Mouse (Mus musculus) hindbrain, embryonic 15.5 days (tissue): ENCODE measurements around the gene Actl6a. TPM values are rescaled to one million over a fixed set of nuclear protein-coding genes. Genes with fewer than 3 reads are reported as not detected.
"Not testable (repeated sequence)": the region's sequence is repeated elsewhere in the genome, so short reads cannot be mapped to it uniquely, and the experiment has no call there.

Experiments
- ATAC-seq: fragments of 200-750 bp; cut with Nextera tagmentation; 2 replicates; pipeline ENCODE4 v1.8.0; 2017; ENCODE audit warnings: low read depth, moderate number of reproducible peaks, moderate TSS enrichment; ENCODE audit not compliant: low FRiP score
- H3K27ac ChIP-seq: fragments of 300-500 bp; sonication (generic); replicated peaks from 2 replicates; pipeline ENCODE4 v1.5.1; 2015; ENCODE audit warnings: mild to moderate bottlenecking, inconsistent platforms
- H3K27me3 ChIP-seq: fragments of 300-500 bp; sonication (generic); 2 replicates; pipeline ENCODE4 v1.6.1; 2015; ENCODE audit warnings: control low read depth, inconsistent platforms
- H3K36me3 ChIP-seq: fragments of 300-500 bp; sonication (generic); 2 replicates; pipeline ENCODE4 v1.6.1; 2015; ENCODE audit warnings: control low read depth, inconsistent platforms
- H3K4me1 ChIP-seq: fragments of 300-500 bp; sonication (generic); replicated peaks from 2 replicates; pipeline ENCODE4 v1.6.1; 2015; ENCODE audit warnings: control low read depth, inconsistent platforms
- H3K4me2 ChIP-seq: fragments of 300-500 bp; sonication (generic); 2 replicates; pipeline ENCODE4 v1.6.1; 2015; ENCODE audit warnings: moderate library complexity, mild to moderate bottlenecking, inconsistent platforms
- H3K4me3 ChIP-seq: fragments of 300-500 bp; sonication (generic); 2 replicates; pipeline ENCODE4 v1.5.1; 2015; ENCODE audit warnings: mild to moderate bottlenecking, inconsistent platforms
- H3K9ac ChIP-seq: fragments of 300-500 bp; sonication (generic); 2 replicates; pipeline ENCODE4 v1.6.1; 2015; ENCODE audit warnings: inconsistent platforms
- H3K9me3 ChIP-seq: fragments of 300-500 bp; sonication (generic); 2 replicates; pipeline ENCODE4 v1.6.1; 2016; ENCODE audit warnings: control low read depth, inconsistent platforms
- WGBS: fragments of 180-500 bp; shearing (Covaris S2); methylation state at CpG from one replicate; pipeline ENCODE4 v1.1.7; 2015; 5-methylcytosine and 5-hydroxymethylcytosine counted together
- polyA plus RNA-seq: library from polyadenylated mRNA; unstranded; fragments of >200 nt; fragmentation: Nextera tagmentation; extraction: Ambion mirVana; gene quantifications from 2 replicates; pipeline ENCODE4 v1.2.1, GENCODE M21; 2015

Actl6a gene
- 63.2 and 68.9 TPM in 2 replicates for polyA plus RNA-seq

GRCm38 (mm10) chr3:32705647-32706348, at the start of gene Actl6a:
Gene Actl6a (plus strand): TSS chr3:32706298.
- not testable (repeated sequence) for H3K27ac ChIP-seq, H3K9ac ChIP-seq, H3K4me3 ChIP-seq, H3K9me3 ChIP-seq, H3K36me3 ChIP-seq, ATAC-seq, H3K4me2 ChIP-seq, H3K27me3 ChIP-seq
- H3K4me1 ChIP-seq, result peaks cover 12% of the 10 kb centered on the region
- 85% methylated on average over 9 of the region's 9 CpGs for WGBS

- 75% methylated on average over 10 of the region's 10 CpGs for WGBS
- H3K27me3 ChIP-seq, result no peaks in the 10 kb centered on the region
- H3K4me3 ChIP-seq, result no peak overlapping the region
- no peak overlapping the region for H3K27ac ChIP-seq
- no peaks in the 10 kb centered on the region for H3K36me3 ChIP-seq
- H3K4me1 ChIP-seq, result no peaks in the 10 kb centered on the region
- no peak overlapping the region for H3K9ac ChIP-seq
- H3K9me3 ChIP-seq, result no peaks in the 10 kb centered on the region
- no peak for ATAC-seq
- H3K4me2 ChIP-seq, result no peak overlapping the region
Observed at GRCm38 (mm10) chr3:32656398-32656994, 49.6 kb upstream of the Actl6a start.

- H3K36me3 ChIP-seq, result no peaks in the 10 kb centered on the region
- H3K4me2 ChIP-seq, result no peak overlapping the region
- H3K4me3 ChIP-seq, result no peak overlapping the region
- ATAC-seq, result no peak
- no peaks in the 10 kb centered on the region for H3K4me1 ChIP-seq
- H3K27me3 ChIP-seq, result no peaks in the 10 kb centered on the region
- H3K27ac ChIP-seq, result no peak overlapping the region
- no peak overlapping the region for H3K9ac ChIP-seq
- whole genome bisulfite sequencing, result 82% methylated on average over 7 of the region's 7 CpGs
- no peaks in the 10 kb centered on the region for H3K9me3 ChIP-seq
Observed at GRCm38 (mm10) chr3:32658401-32658800, 47.7 kb upstream of the Actl6a start.

GRCm38 (mm10) chr3:32658821-32659220, 47.3 kb upstream of the Actl6a start:
- no peak for ATAC-seq
- H3K36me3 ChIP-seq, result no peaks in the 10 kb centered on the region
- no peak overlapping the region for H3K9ac ChIP-seq
- H3K9me3 ChIP-seq, result no peaks in the 10 kb centered on the region
- no peak overlapping the region for H3K4me2 ChIP-seq
- H3K4me1 ChIP-seq, result no peaks in the 10 kb centered on the region
- 87% methylated on average over 16 of the region's 16 CpGs for WGBS
- H3K27me3 ChIP-seq, result no peaks in the 10 kb centered on the region
- no peak overlapping the region for H3K4me3 ChIP-seq
- no peak overlapping the region for H3K27ac ChIP-seq

- no peak overlapping the region for H3K27ac ChIP-seq
- no peak for ATAC-seq
- no peaks in the 10 kb centered on the region for H3K4me1 ChIP-seq
- no peaks in the 10 kb centered on the region for H3K27me3 ChIP-seq
- no peak overlapping the region for H3K4me2 ChIP-seq
- H3K9ac ChIP-seq, result no peak overlapping the region
- H3K36me3 ChIP-seq, result no peaks in the 10 kb centered on the region
- 84% methylated on average over 2 of the region's 2 CpGs for WGBS
- H3K9me3 ChIP-seq, result no peaks in the 10 kb centered on the region
- H3K4me3 ChIP-seq, result no peak overlapping the region
Observed at GRCm38 (mm10) chr3:32659506-32659905, 46.6 kb upstream of the Actl6a start.

- 54% methylated on average over 8 of the region's 8 CpGs for WGBS
- Histone ChIP-seq H3K36me3 (no peaks in the 10 kb centered on the region), H3K27me3 (no peaks in the 10 kb centered on the region), H3K9ac (no peak overlapping the region), H3K9me3 (no peaks in the 10 kb centered on the region), H3K4me3 (no peak overlapping the region), H3K27ac (no peak overlapping the region), H3K4me1 (no peaks in the 10 kb centered on the region), H3K4me2 (no peak overlapping the region)
- no peak for ATAC-seq
Observed at GRCm38 (mm10) chr3:32660276-32660675, 45.8 kb upstream of the Actl6a start.

GRCm38 (mm10) chr3:32660831-32661555, 45.1 kb upstream of the Actl6a start:
- WGBS, result 67% methylated on average over 8 of the region's 8 CpGs
- no peaks in the 10 kb centered on the region for H3K27me3 ChIP-seq
- no peaks in the 10 kb centered on the region for H3K36me3 ChIP-seq
- ATAC-seq, result no peak
- H3K4me3 ChIP-seq, result no peak overlapping the region
- H3K27ac ChIP-seq, result no peak overlapping the region
- H3K9ac ChIP-seq, result no peak overlapping the region
- H3K4me1 ChIP-seq, result no peaks in the 10 kb centered on the region
- H3K9me3 ChIP-seq, result no peaks in the 10 kb centered on the region
- no peak overlapping the region for H3K4me2 ChIP-seq

GRCm38 (mm10) chr3:32661556-32661930, 44.6 kb upstream of the Actl6a start:
- no peak overlapping the region for H3K27ac ChIP-seq
- no peaks in the 10 kb centered on the region for H3K9me3 ChIP-seq
- ATAC-seq, result no peak
- no peaks in the 10 kb centered on the region for H3K4me1 ChIP-seq
- 96% methylated on average over 3 of the region's 3 CpGs for WGBS
- H3K9ac ChIP-seq, result no peak overlapping the region
- H3K27me3 ChIP-seq, result no peaks in the 10 kb centered on the region
- H3K36me3 ChIP-seq, result no peaks in the 10 kb centered on the region
- no peak overlapping the region for H3K4me3 ChIP-seq
- H3K4me2 ChIP-seq, result no peak overlapping the region

GRCm38 (mm10) chr3:32668256-32668959, 37.7 kb upstream of the Actl6a start:
- no peak overlapping the region for H3K4me3 ChIP-seq
- H3K27ac ChIP-seq, result no peak overlapping the region
- H3K9ac ChIP-seq, result no peak overlapping the region
- H3K4me2 ChIP-seq, result no peak overlapping the region
- ATAC-seq, result no peak
- no peaks in the 10 kb centered on the region for H3K27me3 ChIP-seq
- H3K4me1 ChIP-seq, result no peaks in the 10 kb centered on the region
- H3K9me3 ChIP-seq, result no peaks in the 10 kb centered on the region
- WGBS, result 84% methylated on average over 9 of the region's 9 CpGs
- H3K36me3 ChIP-seq, result no peaks in the 10 kb centered on the region

- Histone ChIP-seq H3K9me3 (no peaks in the 10 kb centered on the region), H3K9ac (no peak overlapping the region), H3K27me3 (no peaks in the 10 kb centered on the region), H3K4me2 (no peak overlapping the region), H3K4me1 (no peaks in the 10 kb centered on the region), H3K27ac (no peak overlapping the region), H3K4me3 (no peak overlapping the region), H3K36me3 (no peaks in the 10 kb centered on the region)
- 75% methylated on average over 6 of the region's 6 CpGs for WGBS
- no peak for ATAC-seq
Observed at GRCm38 (mm10) chr3:32669211-32669610, 36.9 kb upstream of the Actl6a start.

GRCm38 (mm10) chr3:32670196-32670595, 35.9 kb upstream of the Actl6a start:
- 95% methylated on average over 4 of the region's 4 CpGs for WGBS
- ATAC-seq, result no peak
- no peaks in the 10 kb centered on the region for H3K27me3 ChIP-seq

GRCm38 (mm10) chr3:32673151-32673550, 32.9 kb upstream of the Actl6a start:
- no peak for ATAC-seq
- no peaks in the 10 kb centered on the region for H3K9me3 ChIP-seq
- H3K9ac ChIP-seq, result no peak overlapping the region
- no peak overlapping the region for H3K4me2 ChIP-seq
- no peaks in the 10 kb centered on the region for H3K4me1 ChIP-seq
- no peaks in the 10 kb centered on the region for H3K27me3 ChIP-seq
- H3K36me3 ChIP-seq, result no peaks in the 10 kb centered on the region
- H3K4me3 ChIP-seq, result no peak overlapping the region
- H3K27ac ChIP-seq, result no peak overlapping the region

More at GRCm38 (mm10) chr3:32670196-32670595, 35.9 kb upstream of the Actl6a start:
- Histone ChIP-seq H3K9ac (no peak overlapping the region), H3K4me3 (no peak overlapping the region), H3K4me2 (no peak overlapping the region), H3K4me1 (no peaks in the 10 kb centered on the region), H3K27ac (no peak overlapping the region), H3K36me3 (no peaks in the 10 kb centered on the region), H3K9me3 (no peaks in the 10 kb centered on the region)
